Mouse (Mus musculus) frontal cortex, adult 2 months (tissue): Measurements from ENCODE around the gene Apba2. TPM values are rescaled to one million over a fixed set of nuclear protein-coding genes. Genes with fewer than 3 reads are reported as not detected.

Experiments used
- DNase-seq, 2 experiments: peaks; one replicate each; pipeline ENCODE4 v3.0.0; 2022; ENCODE audit warnings: low spot score in 1 of 2; ENCODE audit errors: extremely low spot score in 1 of 2
- polyA plus RNA-seq: library from polyadenylated mRNA; depleted of rRNA; stranded (reverse); fragments of >200 nt; gene quantifications from 2 replicates; pipeline ENCODE4 v1.2.3, GENCODE M21; 2012

The Apba2 gene
- polyA plus RNA-seq, 1 experiment: 155 TPM

GRCm38 (mm10) chr7:64521695-64522408 is 20.3 kb downstream of the Apba2 start:
- no peak for DNase-seq

DNA sequence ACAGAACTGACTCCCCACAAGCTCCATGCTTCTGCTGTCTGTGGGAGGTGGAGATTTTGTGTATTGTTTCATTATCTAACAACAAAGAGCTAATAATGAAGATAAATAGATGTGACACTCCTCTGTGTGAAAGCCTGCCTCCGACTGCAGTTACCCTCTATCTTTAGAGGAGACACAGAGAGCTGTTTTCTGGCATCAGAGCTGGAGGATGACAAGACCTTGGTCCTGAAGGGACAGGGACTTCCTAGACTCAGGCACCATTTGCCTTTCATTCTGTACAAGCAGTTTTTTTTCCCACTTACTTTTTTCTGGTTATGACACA is 20.9 kb downstream of the Apba2 start:
- DNase-seq: no peak

- no peak for DNase-seq
These were observed 29.8 kb downstream of the Apba2 start for GRCm38 (mm10) chr7:64531297-64531696.

- DNase-seq: no peak
These were observed 31.9 kb downstream of the Apba2 start for GRCm38 (mm10) chr7:64533374-64533773.

DNA sequence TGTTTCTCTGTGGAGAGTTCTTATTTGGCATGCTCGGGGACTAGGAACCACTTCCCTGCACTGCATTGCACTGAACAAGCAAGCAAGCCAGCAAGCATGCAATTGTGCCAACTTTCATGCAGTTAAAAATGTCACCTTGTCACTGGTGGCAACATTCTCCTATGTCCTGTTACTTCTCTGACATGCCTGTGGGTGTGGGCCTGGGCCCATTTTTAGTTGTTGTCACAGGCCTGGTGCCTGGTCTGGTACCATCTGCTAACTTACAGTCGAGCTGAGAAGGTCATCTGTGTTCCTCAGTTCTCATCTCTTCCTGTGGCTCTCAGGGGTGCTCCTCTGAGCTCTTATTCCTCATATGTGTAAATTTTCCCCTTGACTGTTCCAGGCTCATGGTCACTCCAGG is 33.8 kb downstream of the Apba2 start:
- no peak for DNase-seq

- DNase-seq: no peak
These were observed 38.1 kb downstream of the Apba2 start for GRCm38 (mm10) chr7:64539450-64540148.

GRCm38 (mm10) chr7:64546801-64547200 is 45.3 kb downstream of the Apba2 start:
- DNase-seq: peak in 1 of 2 experiments; percentile 69

DNA sequence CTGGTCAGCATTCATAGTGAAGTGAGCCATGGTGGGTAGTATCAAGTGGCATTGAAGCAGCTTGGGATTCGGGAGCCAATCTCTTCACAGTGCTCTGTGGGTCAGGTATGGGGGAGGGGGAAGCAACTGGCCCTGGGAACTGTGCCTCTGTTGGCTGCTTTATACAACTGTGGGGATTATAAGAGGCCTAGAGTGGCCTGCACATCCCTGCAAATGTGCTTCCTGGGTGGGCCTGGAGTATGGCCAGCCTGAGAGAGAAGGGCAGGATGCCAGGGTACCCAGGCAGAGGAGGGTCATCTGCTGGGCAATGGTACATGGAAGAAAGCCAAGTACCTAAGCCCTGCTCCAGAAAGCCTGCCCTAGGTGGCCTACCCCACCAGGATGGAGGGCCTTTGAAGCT is 49.4 kb downstream of the Apba2 start:
- DNase-seq: no peak

GRCm38 (mm10) chr7:64552523-64553190 is 51.2 kb downstream of the Apba2 start:
- DNase-seq: no peak

GRCm38 (mm10) chr7:64561711-64562498 is 60.4 kb downstream of the Apba2 start:
- DNase-seq: peak in 1 of 2 experiments; percentile 58

DNA sequence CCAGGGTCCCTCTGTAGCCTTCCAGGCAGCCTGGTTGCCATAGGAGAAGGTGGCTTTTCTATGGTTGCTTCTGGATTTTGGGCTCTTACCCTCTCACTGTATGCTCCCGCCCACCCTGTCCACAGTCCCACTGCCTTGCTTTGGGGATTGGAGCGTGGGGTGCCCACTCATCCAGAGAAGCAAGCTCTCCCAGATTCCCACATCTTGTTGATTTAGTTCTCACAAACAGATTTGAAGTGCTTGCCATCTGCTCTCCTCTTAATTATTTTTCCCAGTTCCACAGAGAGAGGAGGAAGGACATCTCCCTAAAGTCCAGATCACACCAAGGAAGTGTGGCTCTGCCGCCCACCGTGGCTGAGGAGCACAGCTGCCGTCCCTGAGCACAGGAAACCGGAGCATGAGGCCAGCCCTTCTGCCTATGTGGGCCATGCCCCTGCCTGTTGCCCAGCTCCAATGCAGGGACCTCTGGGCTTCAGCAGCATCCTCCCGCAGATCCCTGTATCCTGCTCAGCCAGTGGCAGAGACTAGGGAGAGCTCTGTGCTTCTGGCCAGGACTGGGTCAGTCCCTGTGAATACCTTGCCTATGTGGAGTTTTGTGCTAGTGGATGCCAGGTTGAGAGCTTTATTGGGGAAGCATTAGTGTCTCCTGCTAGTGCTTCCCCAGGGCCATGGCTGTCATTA is 63.5 kb downstream of the Apba2 start:
- DNase-seq: peak; percentile 50 to 77

- peak in 1 of 2 experiments; percentile 62 for DNase-seq
These were observed 65.1 kb downstream of the Apba2 start for GRCm38 (mm10) chr7:64566371-64567243.

DNA sequence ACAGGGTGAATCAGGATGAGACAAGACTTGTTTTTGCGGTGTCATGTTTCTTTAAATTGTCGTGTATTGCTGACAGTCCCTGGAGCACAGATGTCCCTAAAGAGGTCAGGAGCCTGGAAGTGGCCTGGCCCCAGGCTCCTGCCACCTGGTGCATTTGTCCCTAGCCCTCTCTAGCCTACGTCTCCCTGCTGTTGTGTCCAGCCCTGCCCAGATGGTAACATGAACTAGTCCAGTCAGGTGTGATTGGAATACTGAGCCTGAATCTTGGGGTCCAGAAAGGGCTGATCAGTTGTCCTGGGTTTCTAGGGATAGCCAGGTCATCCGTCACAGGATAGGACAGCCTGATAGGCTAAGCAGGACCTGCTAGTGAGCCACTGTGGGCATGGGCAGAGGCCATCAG is 67.2 kb downstream of the Apba2 start:
- DNase-seq: no peak

GRCm38 (mm10) chr7:64569676-64570075 is 68.2 kb downstream of the Apba2 start:
- no peak for DNase-seq

DNA sequence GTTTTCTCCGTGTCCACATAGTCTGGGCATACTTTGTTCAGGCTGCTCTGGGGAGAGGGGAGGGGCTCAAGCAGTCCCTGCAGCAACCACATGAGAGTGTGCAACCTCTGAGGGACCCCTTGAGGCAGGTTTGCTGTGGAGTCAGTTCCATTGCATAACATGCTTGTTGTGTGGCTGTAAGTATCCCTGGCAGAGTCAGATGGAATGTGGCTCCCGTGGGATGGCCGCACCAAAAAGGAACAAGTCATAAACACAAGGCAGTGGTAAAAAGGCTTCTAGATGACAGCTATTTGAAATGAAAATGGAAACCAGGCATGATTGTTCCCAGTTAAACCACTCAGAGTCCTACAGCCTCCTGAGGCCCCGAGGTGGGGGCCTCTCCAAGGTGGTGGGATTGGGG is 69.4 kb downstream of the Apba2 start:
- DNase-seq: no peak

- no peak for DNase-seq
These were observed 72.6 kb downstream of the Apba2 start for GRCm38 (mm10) chr7:64574144-64574543.

GRCm38 (mm10) chr7:64576519-64576951 is 75.0 kb downstream of the Apba2 start:
- DNase-seq: peak in 1 of 2 experiments; percentile 73

GRCm38 (mm10) chr7:64578176-64578575 is 76.7 kb downstream of the Apba2 start:
- DNase-seq: no peak

- DNase-seq: no peak
These were observed 78.4 kb downstream of the Apba2 start for GRCm38 (mm10) chr7:64579887-64580286.
